Mouse (Mus musculus): ENCODE data around the gene Kat14. TPM values are rescaled to one million over a fixed set of nuclear protein-coding genes. Genes with fewer than 3 reads are reported as not detected.

Gene Kat14
- polyA plus RNA-seq, 1 experiment: 19.2 TPM

DNA sequence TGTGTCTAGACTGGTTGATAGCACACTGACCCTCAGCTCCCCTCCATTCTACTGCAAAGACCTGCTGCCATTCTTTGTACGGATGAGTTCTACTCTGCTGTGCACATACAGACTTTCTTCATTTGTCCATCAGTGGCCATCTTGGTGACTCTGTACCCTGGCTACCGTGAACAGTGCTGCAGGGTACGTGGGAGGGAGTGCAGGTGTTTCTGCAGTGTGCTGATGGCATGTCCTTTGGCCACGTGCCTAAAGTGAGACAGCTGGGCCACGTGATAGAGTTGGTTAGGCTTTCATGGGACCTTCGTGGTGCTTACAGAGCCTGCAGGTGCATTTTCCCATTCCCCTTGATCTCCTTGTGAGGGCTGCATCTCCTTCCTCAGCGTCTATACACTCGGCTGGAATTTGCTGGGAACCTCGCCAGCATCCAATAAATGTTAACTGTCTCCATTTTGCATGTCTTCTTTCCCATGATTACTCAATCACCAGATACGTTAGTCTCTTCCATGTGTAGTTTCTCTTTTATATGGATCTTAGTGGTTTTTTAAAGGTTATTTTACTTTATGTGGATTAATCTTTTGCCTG lies 53.4 kb downstream of the Kat14 start:
- H3K4me3 ChIP-seq: no peak overlapping the region
- no peak overlapping the region for H3ac ChIP-seq (ENCODE audit: control insufficient read depth, insufficient read length)
- no peaks in the 10 kb centered on the region for H3K79me2 ChIP-seq (ENCODE audit: control insufficient read depth, insufficient read depth)
- H3K27me3 ChIP-seq (ENCODE audit: control insufficient read depth, insufficient read depth, insufficient read length): no peaks in the 10 kb centered on the region
- TF ChIP-seq USF1 (IDR thresholded peaks at IDR 0.05; ENCODE audit: low read depth) (no peak), E2F4 (IDR thresholded peaks at IDR 0.05; ENCODE audit: insufficient read depth) (no peak), MAX (IDR thresholded peaks at IDR 0.05; ENCODE audit: low read depth) (no peak), MYOD1 (IDR thresholded peaks at IDR 0.05; ENCODE audit: control insufficient read depth in 1 of 3, insufficient read length in 2 of 3, low read depth in 2 of 3) (no peak), CEBPB (IDR thresholded peaks at IDR 0.05; ENCODE audit: insufficient read depth, poor library complexity, severe bottlenecking) (no peak), TCF3 (IDR thresholded peaks at IDR 0.05; ENCODE audit: insufficient read length, low read depth) (no peak), TCF12 (IDR thresholded peaks at IDR 0.05; ENCODE audit: insufficient read depth, poor library complexity, severe bottlenecking) (no peak), MYOG (IDR thresholded peaks at IDR 0.05; ENCODE audit: control insufficient read depth in 1 of 3, insufficient read depth in 1 of 3, insufficient read length in 2 of 3, low read depth in 2 of 3) (no peak)
- no peaks in the 10 kb centered on the region for H3K36me3 ChIP-seq (ENCODE audit: control insufficient read depth, insufficient read depth)
- no peak overlapping the region for H3K4me2 ChIP-seq (ENCODE audit: low read depth)

- no peaks in the 10 kb centered on the region for H3K79me2 ChIP-seq (ENCODE audit: control insufficient read depth, insufficient read depth)
- TF ChIP-seq TCF12 (IDR thresholded peaks at IDR 0.05; ENCODE audit: insufficient read depth, poor library complexity, severe bottlenecking) (no peak), MYOD1 (IDR thresholded peaks at IDR 0.05; ENCODE audit: control insufficient read depth in 1 of 3, insufficient read length in 2 of 3, low read depth in 2 of 3) (no peak), MAX (IDR thresholded peaks at IDR 0.05; ENCODE audit: low read depth) (no peak), E2F4 (IDR thresholded peaks at IDR 0.05; ENCODE audit: insufficient read depth) (no peak)
Observed at GRCm38 (mm10) chr2:144425761-144426160, 57.0 kb downstream of the Kat14 start.

DNA sequence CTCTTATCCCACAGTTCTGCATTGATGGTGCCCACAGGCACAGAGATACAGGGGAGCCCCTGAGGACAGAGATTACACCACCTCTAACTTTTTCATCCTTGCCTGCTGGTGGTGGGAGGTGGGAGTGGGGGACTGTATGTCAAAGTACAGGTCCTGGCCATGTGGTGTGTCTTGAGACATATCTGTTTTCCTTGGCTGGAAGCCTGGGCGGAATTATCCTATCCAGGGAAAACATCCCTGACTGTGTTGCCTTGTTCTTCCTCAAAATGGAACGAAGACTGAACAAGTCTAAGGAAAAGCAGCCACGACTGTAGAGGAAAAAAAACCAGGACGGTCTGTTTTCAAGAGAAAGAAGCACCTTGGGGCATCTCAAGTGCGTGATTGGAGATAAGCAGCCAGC lies 59.1 kb downstream of the Kat14 start:
- Histone ChIP-seq H3K27me3 (ENCODE audit: control insufficient read depth, insufficient read depth, insufficient read length) (no peaks in the 10 kb centered on the region), H3ac (ENCODE audit: control insufficient read depth, insufficient read length) (no peak overlapping the region), H3K4me2 (ENCODE audit: low read depth) (no peak overlapping the region), H3K79me2 (ENCODE audit: control insufficient read depth, insufficient read depth) (no peaks in the 10 kb centered on the region), H3K36me3 (ENCODE audit: control insufficient read depth, insufficient read depth) (no peaks in the 10 kb centered on the region), H3K4me3 (no peak overlapping the region)
- TF ChIP-seq MAX (IDR thresholded peaks at IDR 0.05; ENCODE audit: low read depth): no peak
- no peak for TF ChIP-seq MYOD1 (IDR thresholded peaks at IDR 0.05; ENCODE audit: control insufficient read depth in 1 of 3, insufficient read length in 2 of 3, low read depth in 2 of 3)
- TF ChIP-seq USF1 (IDR thresholded peaks at IDR 0.05; ENCODE audit: low read depth): no peak
- no peak for TF ChIP-seq REST (IDR thresholded peaks at IDR 0.05; ENCODE audit: insufficient read depth, insufficient read length)
- no peak for TF ChIP-seq E2F4 (IDR thresholded peaks at IDR 0.05; ENCODE audit: insufficient read depth)
- TF ChIP-seq SRF (IDR thresholded peaks at IDR 0.05; ENCODE audit: control insufficient read depth, insufficient read length, low read depth): no peak
- no peak for TF ChIP-seq POLR2AphosphoS2 (IDR thresholded peaks at IDR 0.05; ENCODE audit: insufficient read length, low read depth)
- TF ChIP-seq MYOG (IDR thresholded peaks at IDR 0.05; ENCODE audit: control insufficient read depth in 1 of 3, insufficient read depth in 1 of 3, insufficient read length in 2 of 3, low read depth in 2 of 3): no peak
- no peak for TF ChIP-seq TCF3 (IDR thresholded peaks at IDR 0.05; ENCODE audit: insufficient read length, low read depth)
- no peak for TF ChIP-seq POLR2A (IDR thresholded peaks at IDR 0.05; ENCODE audit: insufficient read length, low read depth)
- no peak for TF ChIP-seq TCF12 (IDR thresholded peaks at IDR 0.05; ENCODE audit: insufficient read depth, poor library complexity, severe bottlenecking)

More at GRCm38 (mm10) chr2:144425761-144426160, 57.0 kb downstream of the Kat14 start:
- Histone ChIP-seq H3K36me3 (ENCODE audit: control insufficient read depth, insufficient read depth) (no peaks in the 10 kb centered on the region), H3K4me2 (ENCODE audit: low read depth) (no peak overlapping the region), H3K4me3 (no peak overlapping the region), H3K27me3 (ENCODE audit: control insufficient read depth, insufficient read depth, insufficient read length) (no peaks in the 10 kb centered on the region), H3ac (ENCODE audit: control insufficient read depth, insufficient read length) (no peak overlapping the region)

DNA sequence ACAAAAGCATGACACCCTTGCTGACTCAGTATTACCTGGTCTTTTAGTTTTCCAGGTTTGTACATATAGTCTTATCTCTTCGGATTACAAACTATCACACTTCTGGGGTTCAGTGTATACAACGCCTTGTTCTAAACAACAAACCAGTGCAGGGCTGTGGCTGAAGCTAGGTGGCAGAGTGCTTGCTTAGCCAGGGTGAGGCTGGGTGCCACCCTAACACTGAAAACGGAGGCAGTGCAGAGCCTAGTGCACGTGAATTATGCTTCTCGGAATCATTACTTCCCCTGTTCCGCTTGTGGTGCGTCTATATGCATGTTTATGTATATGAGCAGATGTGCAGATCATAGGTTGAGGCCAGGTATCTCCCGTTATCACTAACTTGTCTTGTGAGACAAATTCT lies 59.9 kb downstream of the Kat14 start:
- no peaks in the 10 kb centered on the region for H3K27me3 ChIP-seq (ENCODE audit: control insufficient read depth, insufficient read depth, insufficient read length)
- TF ChIP-seq SRF (IDR thresholded peaks at IDR 0.05; ENCODE audit: control insufficient read depth, insufficient read length, low read depth) (no peak), MYOD1 (IDR thresholded peaks at IDR 0.05; ENCODE audit: control insufficient read depth in 1 of 3, insufficient read length in 2 of 3, low read depth in 2 of 3) (no peak)
- no peak overlapping the region for H3K4me3 ChIP-seq
- no peaks in the 10 kb centered on the region for H3K79me2 ChIP-seq (ENCODE audit: control insufficient read depth, insufficient read depth)
- no peak overlapping the region for H3K4me2 ChIP-seq (ENCODE audit: low read depth)
- no peak overlapping the region for H3ac ChIP-seq (ENCODE audit: control insufficient read depth, insufficient read length)
- H3K36me3 ChIP-seq (ENCODE audit: control insufficient read depth, insufficient read depth): no peaks in the 10 kb centered on the region

DNA sequence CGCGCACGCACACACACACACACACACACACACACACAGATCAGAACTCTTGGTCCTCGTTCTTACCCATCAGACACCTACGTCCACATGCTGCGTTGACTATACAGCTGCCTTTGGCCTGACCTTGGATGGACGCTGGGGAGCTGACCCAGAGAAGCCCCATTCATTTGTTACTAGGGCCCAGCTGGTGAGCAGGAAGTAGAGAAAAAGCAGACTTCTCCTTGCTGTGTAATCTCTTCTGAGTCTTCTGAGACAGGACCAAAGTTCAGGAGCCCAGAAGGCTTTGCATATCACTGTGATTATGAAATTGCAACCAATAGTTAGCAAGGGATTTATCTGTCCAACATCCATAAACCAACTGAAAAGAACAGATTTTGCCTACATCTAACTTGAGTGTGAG lies 60.4 kb downstream of the Kat14 start:
- Histone ChIP-seq H3K4me3 (no peak overlapping the region), H3K4me2 (ENCODE audit: low read depth) (no peak overlapping the region), H3K79me2 (ENCODE audit: control insufficient read depth, insufficient read depth) (no peaks in the 10 kb centered on the region), H3K27me3 (ENCODE audit: control insufficient read depth, insufficient read depth, insufficient read length) (no peaks in the 10 kb centered on the region), H3K36me3 (ENCODE audit: control insufficient read depth, insufficient read depth) (no peaks in the 10 kb centered on the region), H3ac (ENCODE audit: control insufficient read depth, insufficient read length) (no peak overlapping the region)
- TF ChIP-seq USF1 (IDR thresholded peaks at IDR 0.05; ENCODE audit: low read depth) (no peak), POLR2AphosphoS2 (IDR thresholded peaks at IDR 0.05; ENCODE audit: insufficient read length, low read depth) (no peak), REST (IDR thresholded peaks at IDR 0.05; ENCODE audit: insufficient read depth, insufficient read length) (no peak), SRF (IDR thresholded peaks at IDR 0.05; ENCODE audit: control insufficient read depth, insufficient read length, low read depth) (no peak), MYOD1 (IDR thresholded peaks at IDR 0.05; ENCODE audit: control insufficient read depth in 1 of 3, insufficient read length in 2 of 3, low read depth in 2 of 3) (no peak), TCF3 (IDR thresholded peaks at IDR 0.05; ENCODE audit: insufficient read length, low read depth) (no peak), POLR2A (IDR thresholded peaks at IDR 0.05; ENCODE audit: insufficient read length, low read depth) (no peak), TCF12 (IDR thresholded peaks at IDR 0.05; ENCODE audit: insufficient read depth, poor library complexity, severe bottlenecking) (no peak), MAX (IDR thresholded peaks at IDR 0.05; ENCODE audit: low read depth) (no peak), MYOG (IDR thresholded peaks at IDR 0.05; ENCODE audit: control insufficient read depth in 1 of 3, insufficient read depth in 1 of 3, insufficient read length in 2 of 3, low read depth in 2 of 3) (no peak), E2F4 (IDR thresholded peaks at IDR 0.05; ENCODE audit: insufficient read depth) (no peak), CEBPB (IDR thresholded peaks at IDR 0.05; ENCODE audit: insufficient read depth, poor library complexity, severe bottlenecking) (no peak)

Data from myocyte (in vitro differentiated cells).